Mouse (Mus musculus): ENCODE measurements around the gene Sprn. TPM values are rescaled to one million over a fixed set of nuclear protein-coding genes. Genes with fewer than 3 reads are reported as not detected.

Gene Sprn
- total and polyA plus RNA-seq, 3 experiments: 0.11 TPM; not detected in 2

DNA sequence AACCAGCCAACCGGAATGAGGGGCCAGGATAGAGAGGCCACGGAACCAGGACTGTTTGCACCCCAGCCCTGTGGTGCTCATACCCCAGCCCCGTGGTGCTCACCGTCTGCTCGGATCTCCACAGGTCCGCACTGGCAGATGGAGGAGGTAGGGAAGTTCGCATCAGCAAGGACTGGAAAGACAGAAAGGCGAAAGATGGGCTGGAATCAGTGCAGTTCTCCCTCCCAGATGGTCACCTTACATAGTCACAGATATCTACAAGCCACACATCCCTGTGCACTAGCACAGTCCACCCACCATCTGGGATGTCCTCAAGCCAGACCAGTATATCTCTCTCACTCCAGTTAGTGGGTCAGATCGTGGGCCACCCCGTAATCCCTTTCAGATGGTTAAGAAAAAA, 53.2 kb downstream of the Sprn start:
- peaks cover 27% of the 10 kb centered on the region for H3K36me3 ChIP-seq (replicated peaks)
- no peaks in the 10 kb centered on the region for H3K9me3 ChIP-seq (replicated peaks)
- peak overlapping the region; percentile 68; the same call in 1 of the 2 replicates for H3K4me3 ChIP-seq (ENCODE audit: low read depth, low read length)
- ATAC-seq (ENCODE audit: extremely low read depth, insufficient number of reproducible peaks, low FRiP score, poor library complexity, severe bottlenecking): no peak
- peaks cover 17% of the 10 kb centered on the region for H3K4me1 ChIP-seq (ENCODE audit: insufficient read depth, low read depth, low read length)
- no peak for TF ChIP-seq TAL1 (conservative IDR thresholded peaks at IDR 0.05; ENCODE audit: low read depth, low read length)
- no peak for TF ChIP-seq CTCF (IDR thresholded peaks at IDR 0.05; ENCODE audit: low read depth, low read length)
- no peak for TF ChIP-seq GATA1 (IDR thresholded peaks at IDR 0.05; ENCODE audit: borderline replicate concordance, low read length)
- TF ChIP-seq POLR2AphosphoS5 (IDR thresholded peaks at IDR 0.05; ENCODE audit: insufficient replicate concordance, low read depth, low read length): no peak
- no peak for TF ChIP-seq GATA2 (IDR thresholded peaks at IDR 0.05; ENCODE audit: borderline replicate concordance, low read depth, low read length)
- peaks cover 2% of the 10 kb centered on the region for H3K27me3 ChIP-seq (ENCODE audit: insufficient read depth, low read length)
- DNase-seq (ENCODE audit: low spot score): no peak

Other genes starting within 250 kb of the Sprn start
Only the 20 nearest of the 22 such genes appear.
- gene Utf1, start 211.1 kb downstream of the Sprn start, total RNA-seq (2014; fragmentation: Nextera tagmentation): not detected in 2 replicates
- gene Utf1, start 211.1 kb downstream of the Sprn start, total RNA-seq (2017): not detected in 2 replicates
- not detected in 2 replicates for gene Utf1, start 211.1 kb downstream of the Sprn start, polyA plus RNA-seq (2012)
- not detected in 2 replicates for gene 6430531B16Rik, start 176.1 kb downstream of the Sprn start, total RNA-seq (2014; fragmentation: Nextera tagmentation)
- 0.11 TPM in 1 of 2 replicates, not detected in the other for gene 6430531B16Rik, start 176.1 kb downstream of the Sprn start, total RNA-seq (2017)
- gene 6430531B16Rik, start 176.1 kb downstream of the Sprn start, polyA plus RNA-seq (2012): not detected in 2 replicates
- gene Adam8, start 162.3 kb downstream of the Sprn start, total RNA-seq (2014; fragmentation: Nextera tagmentation): not detected in 2 replicates
- gene Adam8, start 162.3 kb downstream of the Sprn start, total RNA-seq (2017): 0.12 and 0.76 TPM in 2 replicates
- 0.03 and 0.07 TPM in 2 replicates for gene Adam8, start 162.3 kb downstream of the Sprn start, polyA plus RNA-seq (2012)
- gene Zfp511, start 118.5 kb downstream of the Sprn start, total RNA-seq (2014; fragmentation: Nextera tagmentation): 25.7 and 27.8 TPM in 2 replicates
- gene Zfp511, start 118.5 kb downstream of the Sprn start, total RNA-seq (2017): 23.8 TPM in 2 replicates
- 15.0 and 17.4 TPM in 2 replicates for gene Zfp511, start 118.5 kb downstream of the Sprn start, polyA plus RNA-seq (2012)
- 46.3 and 51.8 TPM in 2 replicates for gene Tubgcp2, start 118.2 kb downstream of the Sprn start, total RNA-seq (2014; fragmentation: Nextera tagmentation)
- gene Tubgcp2, start 118.2 kb downstream of the Sprn start, total RNA-seq (2017): 33.9 and 41.9 TPM in 2 replicates
- gene Tubgcp2, start 118.2 kb downstream of the Sprn start, polyA plus RNA-seq (2012): 7.4 and 12.2 TPM in 2 replicates
- not detected in 2 replicates for gene Msx3, start 105.8 kb downstream of the Sprn start, total RNA-seq (2014; fragmentation: Nextera tagmentation)
- 0.11 and 0.12 TPM in 2 replicates for gene Msx3, start 105.8 kb downstream of the Sprn start, total RNA-seq (2017)
- not detected in 2 replicates for gene Msx3, start 105.8 kb downstream of the Sprn start, polyA plus RNA-seq (2012)
- not detected in 2 replicates for gene Caly, start 72.3 kb downstream of the Sprn start, total RNA-seq (2014; fragmentation: Nextera tagmentation)
- not detected in 2 replicates for gene Caly, start 72.3 kb downstream of the Sprn start, total RNA-seq (2017)
- gene Caly, start 72.3 kb downstream of the Sprn start, polyA plus RNA-seq (2012): not detected in 2 replicates
- not detected in 2 replicates for gene Prap1, start 61.5 kb downstream of the Sprn start, total RNA-seq (2014; fragmentation: Nextera tagmentation)
- gene Prap1, start 61.5 kb downstream of the Sprn start, total RNA-seq (2017): not detected in 2 replicates
- not detected in 2 replicates for gene Prap1, start 61.5 kb downstream of the Sprn start, polyA plus RNA-seq (2012)
- 6.7 TPM in 1 of 2 replicates, not detected in the other for gene Fuom, start 52.4 kb downstream of the Sprn start, total RNA-seq (2014; fragmentation: Nextera tagmentation)
- gene Fuom, start 52.4 kb downstream of the Sprn start, total RNA-seq (2017): 16.0 and 17.4 TPM in 2 replicates
- gene Fuom, start 52.4 kb downstream of the Sprn start, polyA plus RNA-seq (2012): 17.4 and 18.2 TPM in 2 replicates
- gene Paox, start 39.1 kb downstream of the Sprn start, total RNA-seq (2014; fragmentation: Nextera tagmentation): 9.4 and 10.5 TPM in 2 replicates
- gene Paox, start 39.1 kb downstream of the Sprn start, total RNA-seq (2017): 11.4 and 11.7 TPM in 2 replicates
- 3.0 and 6.0 TPM in 2 replicates for gene Paox, start 39.1 kb downstream of the Sprn start, polyA plus RNA-seq (2012)
- 32.6 TPM in 2 replicates for gene Echs1, start 38.4 kb downstream of the Sprn start, total RNA-seq (2014; fragmentation: Nextera tagmentation)
- gene Echs1, start 38.4 kb downstream of the Sprn start, total RNA-seq (2017): 81.5 and 96.9 TPM in 2 replicates
- 2.2 and 5.8 TPM in 2 replicates for gene Echs1, start 38.4 kb downstream of the Sprn start, polyA plus RNA-seq (2012)
- gene Mtg1, start 17.3 kb downstream of the Sprn start, total RNA-seq (2014; fragmentation: Nextera tagmentation): 29.0 and 41.0 TPM in 2 replicates
- gene Mtg1, start 17.3 kb downstream of the Sprn start, total RNA-seq (2017): 10.2 and 10.5 TPM in 2 replicates
- 10.5 and 11.2 TPM in 2 replicates for gene Mtg1, start 17.3 kb downstream of the Sprn start, polyA plus RNA-seq (2012)
- gene Olfr522, start 9.9 kb upstream of the Sprn start, total RNA-seq (2014; fragmentation: Nextera tagmentation): not detected in 2 replicates
- under 0.01 and 0.05 TPM in 2 replicates for gene Olfr522, start 9.9 kb upstream of the Sprn start, total RNA-seq (2017)
- not detected in 2 replicates for gene Olfr522, start 9.9 kb upstream of the Sprn start, polyA plus RNA-seq (2012)
- not detected in 2 replicates for gene Olfr523, start 18.3 kb upstream of the Sprn start, total RNA-seq (2014; fragmentation: Nextera tagmentation)
- 0.06 and 0.11 TPM in 2 replicates for gene Olfr523, start 18.3 kb upstream of the Sprn start, total RNA-seq (2017)
- not detected in 2 replicates for gene Olfr523, start 18.3 kb upstream of the Sprn start, polyA plus RNA-seq (2012)
- gene Olfr524, start 51.1 kb upstream of the Sprn start, total RNA-seq (2014; fragmentation: Nextera tagmentation): not detected in 2 replicates
- gene Olfr524, start 51.1 kb upstream of the Sprn start, total RNA-seq (2017): 0.05 and 0.06 TPM in 2 replicates
- gene Olfr524, start 51.1 kb upstream of the Sprn start, polyA plus RNA-seq (2012): not detected in 2 replicates
- gene Cd163l1, start 63.4 kb upstream of the Sprn start, total RNA-seq (2014; fragmentation: Nextera tagmentation): not detected in 2 replicates
- gene Cd163l1, start 63.4 kb upstream of the Sprn start, total RNA-seq (2017): not detected in 2 replicates
- gene Cd163l1, start 63.4 kb upstream of the Sprn start, polyA plus RNA-seq (2012): not detected in 2 replicates
- not detected in 2 replicates for gene 5830411N06Rik, start 92.4 kb upstream of the Sprn start, total RNA-seq (2014; fragmentation: Nextera tagmentation)
- 0.05 TPM in 1 of 2 replicates, not detected in the other for gene 5830411N06Rik, start 92.4 kb upstream of the Sprn start, total RNA-seq (2017)
- not detected in 2 replicates for gene 5830411N06Rik, start 92.4 kb upstream of the Sprn start, polyA plus RNA-seq (2012)
- not detected in 2 replicates for gene Olfr525, start 166.0 kb upstream of the Sprn start, total RNA-seq (2014; fragmentation: Nextera tagmentation)
- gene Olfr525, start 166.0 kb upstream of the Sprn start, total RNA-seq (2017): 0.06 and 0.16 TPM in 2 replicates
- gene Olfr525, start 166.0 kb upstream of the Sprn start, polyA plus RNA-seq (2012): not detected in 2 replicates
- not detected in 2 replicates for gene Olfr527, start 179.1 kb upstream of the Sprn start, total RNA-seq (2014; fragmentation: Nextera tagmentation)
- gene Olfr527, start 179.1 kb upstream of the Sprn start, total RNA-seq (2017): 0.06 and 0.44 TPM in 2 replicates
- gene Olfr527, start 179.1 kb upstream of the Sprn start, polyA plus RNA-seq (2012): not detected in 2 replicates
- not detected in 2 replicates for gene Olfr60, start 206.8 kb upstream of the Sprn start, total RNA-seq (2014; fragmentation: Nextera tagmentation)
- 0.16 and 0.29 TPM in 2 replicates for gene Olfr60, start 206.8 kb upstream of the Sprn start, total RNA-seq (2017)
- gene Olfr60, start 206.8 kb upstream of the Sprn start, polyA plus RNA-seq (2012): not detected in 2 replicates